Mouse (Mus musculus) C2C12 (cell line): ENCODE measurements at regions not wholly inside any gene's neighbourhood (a gene's known extent, or its start where the extent isn't known, plus 50 kb on each side); places are given as distances from the start of the nearest gene placed in this dataset.

Source experiments
- CEBPB ChIP-seq: IDR thresholded peaks from one replicate; pipeline ENCODE4 v1.6.1; 2011; ENCODE audit warnings: low read depth, mild to moderate bottlenecking, control low read depth, moderate library complexity
- CTCF ChIP-seq: IDR thresholded peaks from one replicate; pipeline ENCODE4 v1.5.1; 2011; ENCODE audit not compliant: control insufficient read depth, insufficient read depth, insufficient read length
- MYOD1 ChIP-seq: IDR thresholded peaks from one replicate; pipeline ENCODE4 v1.6.1; 2011; ENCODE audit warnings: low read depth; ENCODE audit not compliant: control insufficient read depth, insufficient read length
- MYOG ChIP-seq: IDR thresholded peaks from one replicate; pipeline ENCODE4 v1.6.1; 2011; ENCODE audit not compliant: control insufficient read depth, insufficient read length; ENCODE audit errors: extremely low read depth
- USF1 ChIP-seq: IDR thresholded peaks from one replicate; pipeline ENCODE4 v1.6.1; 2011; ENCODE audit warnings: low read depth, mild to moderate bottlenecking, control low read depth, moderate library complexity

GRCm38 (mm10) chr1:147058504-147058903 is 563.9 kb downstream of the Brinp3 start:
- no peak for TF ChIP-seq CTCF
- TF ChIP-seq MYOD1: no peak
- TF ChIP-seq USF1: no peak
- no peak for TF ChIP-seq CEBPB
- no peak for TF ChIP-seq MYOG
